Mouse (Mus musculus) heart, adult 2 months (tissue): ENCODE measurements at regions not wholly inside any gene's neighbourhood (a gene's known extent, or its start where the extent isn't known, plus 50 kb on each side); places are given as distances from the start of the nearest gene placed in this dataset.

Experiments used
- CTCF ChIP-seq: fragments of 200-600 bp; IDR thresholded peaks from 2 replicates; pipeline ENCODE4 v1.8.1; 2022; ENCODE audit warnings: antibody characterized with exemption, mild to moderate bottlenecking, moderate library complexity
- EP300 ChIP-seq: fragments of 200-500 bp; IDR thresholded peaks from 2 replicates; pipeline ENCODE4 v1.6.1; 2011; ENCODE audit warnings: low read depth, low read length, control low read depth; ENCODE audit not compliant: insufficient read depth
- POLR2A ChIP-seq: fragments of 200-500 bp; IDR thresholded peaks from 2 replicates; pipeline ENCODE4 v1.6.1; 2011; ENCODE audit warnings: mild to moderate bottlenecking, low read depth, low read length, control low read depth; ENCODE audit not compliant: insufficient read depth

DNA sequence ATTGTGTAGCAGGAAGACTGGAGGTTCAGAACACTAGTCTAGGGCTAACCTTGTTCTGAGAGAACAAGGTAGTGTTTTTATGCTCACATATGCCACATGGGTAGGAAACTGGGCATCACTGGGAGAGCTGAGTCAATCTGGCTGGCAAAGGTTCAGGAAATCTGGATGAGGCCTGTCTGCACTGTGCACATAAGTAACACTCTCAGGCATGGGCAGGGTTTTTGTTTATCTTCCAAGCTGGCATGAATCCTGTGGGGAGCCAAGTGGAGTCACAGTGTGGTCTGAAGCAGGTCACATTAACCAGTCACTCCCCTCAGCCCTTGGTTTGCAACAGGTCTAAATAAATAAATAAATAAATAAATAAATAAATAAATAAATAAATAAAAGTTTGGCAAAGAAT is 53.0 kb upstream of the Nt5e start:
- no peak for TF ChIP-seq CTCF
- no peak for TF ChIP-seq POLR2A
- 0 out of 2 replicates have a peak, but pooled peaks have one; percentile 48 for TF ChIP-seq EP300
